Mouse (Mus musculus): ENCODE results near the gene C1ql1. TPM values are rescaled to one million over a fixed set of nuclear protein-coding genes. Genes with fewer than 3 reads are reported as not detected.

C1ql1 gene
- polyA plus RNA-seq, 1 experiment from 2014 or later: 0.72 TPM

DNA sequence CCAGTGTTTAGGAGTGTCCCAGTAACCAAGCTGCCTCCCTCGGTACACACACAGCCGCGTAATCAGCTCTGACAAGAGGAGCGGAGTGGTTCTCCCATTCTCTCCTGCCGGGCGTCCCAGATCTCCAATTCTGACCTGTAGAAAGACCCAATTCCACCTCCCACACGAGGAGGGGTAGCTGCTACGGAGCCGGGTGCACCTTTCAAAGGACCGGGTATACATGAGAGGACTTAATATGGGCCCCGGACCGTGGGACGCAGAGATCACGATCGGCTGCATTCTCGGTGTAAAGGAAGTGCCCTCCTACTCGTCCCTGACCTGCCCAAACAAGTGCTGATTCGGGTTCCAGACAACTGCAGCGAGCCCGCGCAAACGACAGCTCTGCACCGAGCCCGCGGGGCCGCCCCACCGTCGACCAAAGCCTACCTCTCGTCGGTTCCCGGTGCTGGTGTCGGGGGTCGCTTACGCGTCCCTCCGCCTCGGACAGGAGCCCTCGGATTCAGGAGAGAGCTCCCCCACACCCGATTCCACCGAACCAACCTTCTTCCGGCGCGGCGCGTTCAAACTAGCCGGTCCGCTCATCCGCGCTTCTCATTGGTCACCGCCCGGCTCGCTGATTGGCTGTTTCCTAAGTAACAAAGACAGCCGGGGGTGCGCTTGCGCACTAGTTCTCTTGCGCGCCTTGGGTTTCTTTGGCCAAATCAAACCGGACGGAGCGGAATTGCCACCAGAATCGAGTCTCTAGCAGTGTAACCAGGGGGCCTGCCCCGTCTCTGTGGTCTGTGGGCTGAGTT lies 21.7 kb downstream of the C1ql1 start, which contains the start of gene Kif18b:
Kif18b (minus strand) TSS at position 568 of the 794 bp plus-strand sequence.
- under 1% methylated on average over 62 of the region's 62 CpGs for WGBS (ENCODE audit: insufficient replicate concordance)
- Histone ChIP-seq H3K36me3 (peaks cover 36% of the 10 kb centered on the region), H3K4me3 (peak within 1 kb of the TSS; percentile 79), H3K9ac (peak within 1 kb of the TSS; percentile 86), H3K27ac (peak within 1 kb of the TSS; percentile 98), H3K27me3 (replicated peaks) (0 out of 2 replicates have a peak, but pooled peaks cover 8% of the 10 kb centered on the region), H3K4me2 (peak within 1 kb of the TSS; percentile 79), H3K9me3 (replicated peaks) (no peaks in the 10 kb centered on the region), H3K4me1 (peaks cover 42% of the 10 kb centered on the region)
- ATAC-seq: peak; percentile 91

DNA sequence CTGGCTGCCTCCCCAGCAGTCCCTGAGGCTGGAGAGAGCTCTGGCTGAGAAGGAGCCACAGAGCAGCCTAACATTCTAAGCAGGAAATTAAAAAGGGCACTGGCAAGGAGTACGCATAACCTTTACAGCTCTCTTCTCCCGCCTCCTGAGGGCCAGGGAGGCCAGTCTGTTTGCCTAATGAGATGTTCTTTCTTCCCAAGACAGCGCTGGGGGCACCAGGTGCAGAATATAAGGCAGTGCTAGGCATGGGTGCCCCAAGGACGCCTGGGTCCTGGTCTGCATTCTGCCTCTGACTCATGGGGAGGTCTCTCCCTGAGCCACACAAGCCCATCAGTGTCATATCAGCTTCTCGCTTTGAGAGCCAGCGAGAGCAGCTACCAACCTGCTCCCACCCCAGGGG lies 25.0 kb downstream of the C1ql1 start:
- 78% methylated on average over 6 of the region's 6 CpGs for whole genome bisulfite sequencing (ENCODE audit: insufficient replicate concordance)
- Histone ChIP-seq H3K27me3 (replicated peaks) (no peaks in the 10 kb centered on the region), H3K4me1 (peaks cover 42% of the 10 kb centered on the region), H3K27ac (no peak overlapping the region), H3K4me2 (peak overlapping the region; percentile 79; the same call in 1 of the 2 replicates), H3K9me3 (replicated peaks) (no peaks in the 10 kb centered on the region), H3K4me3 (peak overlapping the region; percentile 8; the same call in 1 of the 2 replicates), H3K9ac (0 out of 2 replicates have a peak overlapping the region, but pooled peaks have one; percentile 4), H3K36me3 (peaks cover 57% of the 10 kb centered on the region)
- no peak for ATAC-seq

GRCm38 (mm10) chr11:102918077-102918476 lies 28.4 kb downstream of the C1ql1 start:
- Histone ChIP-seq H3K9me3 (replicated peaks) (no peaks in the 10 kb centered on the region), H3K4me2 (no peak overlapping the region), H3K9ac (no peak overlapping the region), H3K4me1 (peaks cover 22% of the 10 kb centered on the region), H3K4me3 (no peak overlapping the region), H3K36me3 (peaks cover 87% of the 10 kb centered on the region), H3K27me3 (replicated peaks) (no peaks in the 10 kb centered on the region), H3K27ac (0 out of 2 replicates have a peak overlapping the region, but pooled peaks have one; percentile 10)
- 91% methylated on average over 4 of the region's 4 CpGs for WGBS (ENCODE audit: insufficient replicate concordance)
- ATAC-seq: no peak

DNA sequence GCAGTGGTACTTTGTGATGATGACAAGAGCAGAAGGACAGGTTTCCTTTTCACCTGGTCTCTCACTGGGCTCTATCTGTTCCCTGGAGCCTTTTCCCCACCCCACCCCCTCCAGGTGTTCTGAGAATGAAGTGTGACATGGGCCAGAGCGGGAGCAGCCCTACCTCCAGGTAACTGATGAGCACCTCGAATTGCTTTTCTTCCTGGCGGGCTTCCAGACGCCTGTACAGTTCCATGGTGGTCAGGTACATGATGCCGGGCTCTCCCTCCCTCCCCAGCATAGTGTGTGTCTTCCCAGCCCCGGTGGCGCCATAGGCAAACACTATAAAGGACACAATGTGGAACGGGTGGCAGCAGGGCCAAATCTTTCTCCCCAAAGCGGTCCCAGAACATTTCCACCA lies 31.1 kb downstream of the C1ql1 start:
- no peak overlapping the region for H3K4me2 ChIP-seq
- H3K4me3 ChIP-seq: no peak overlapping the region
- H3K36me3 ChIP-seq: peaks cover 87% of the 10 kb centered on the region
- H3K9ac ChIP-seq: no peak overlapping the region
- H3K9me3 ChIP-seq (replicated peaks): no peaks in the 10 kb centered on the region
- ATAC-seq: no peak
- WGBS (ENCODE audit: insufficient replicate concordance): 88% methylated on average over 9 of the region's 9 CpGs
- no peak overlapping the region for H3K27ac ChIP-seq
- H3K4me1 ChIP-seq: 0 out of 2 replicates have a peak, but pooled peaks cover 3% of the 10 kb centered on the region
- no peaks in the 10 kb centered on the region for H3K27me3 ChIP-seq (replicated peaks)

- no peaks in the 10 kb centered on the region for H3K4me1 ChIP-seq
- WGBS (ENCODE audit: insufficient replicate concordance): 80% methylated on average over 7 of the region's 7 CpGs
- no peaks in the 10 kb centered on the region for H3K9me3 ChIP-seq (replicated peaks)
- H3K4me3 ChIP-seq: no peak overlapping the region
- no peak overlapping the region for H3K9ac ChIP-seq
- no peaks in the 10 kb centered on the region for H3K27me3 ChIP-seq (replicated peaks)
- H3K36me3 ChIP-seq: peaks cover 100% of the 10 kb centered on the region
- no peak overlapping the region for H3K27ac ChIP-seq
- H3K4me2 ChIP-seq: no peak overlapping the region
- no peak for ATAC-seq
Measured at GRCm38 (mm10) chr11:102911376-102911775, 35.1 kb downstream of the C1ql1 start.

GRCm38 (mm10) chr11:102903654-102904053 lies 42.8 kb downstream of the C1ql1 start:
- Histone ChIP-seq H3K9me3 (replicated peaks) (no peaks in the 10 kb centered on the region), H3K9ac (no peak overlapping the region), H3K27me3 (replicated peaks) (peaks cover 7% of the 10 kb centered on the region), H3K4me1 (peaks cover 17% of the 10 kb centered on the region; the same call in 1 of the 2 replicates), H3K4me3 (no peak overlapping the region), H3K4me2 (no peak overlapping the region), H3K36me3 (peaks cover 47% of the 10 kb centered on the region), H3K27ac (no peak overlapping the region)
- WGBS (ENCODE audit: insufficient replicate concordance): 83% methylated on average over 7 of the region's 7 CpGs
- no peak for ATAC-seq

DNA sequence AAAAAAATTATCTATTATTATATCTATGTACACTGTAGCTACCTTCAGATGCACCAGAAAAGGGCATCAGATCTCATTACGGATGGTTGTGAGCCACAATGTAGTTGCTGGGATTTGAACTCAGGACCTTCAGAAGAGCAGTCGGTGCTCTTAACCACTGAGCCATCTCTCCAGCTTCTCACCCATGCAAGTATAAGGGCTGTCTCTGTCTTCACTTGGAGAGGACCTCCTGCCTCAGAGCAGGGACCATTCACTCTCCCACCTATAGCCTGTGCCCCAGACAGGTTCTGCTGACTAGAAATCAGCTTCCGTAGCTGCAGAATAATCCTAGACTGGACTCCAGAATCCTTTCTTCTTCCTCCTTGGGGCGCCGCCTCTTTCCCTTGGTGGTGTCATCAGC lies 44.4 kb downstream of the C1ql1 start:
- no peak for ATAC-seq
- Histone ChIP-seq H3K9me3 (replicated peaks) (no peaks in the 10 kb centered on the region), H3K4me3 (no peak overlapping the region), H3K27ac (no peak overlapping the region), H3K36me3 (peaks cover 32% of the 10 kb centered on the region), H3K27me3 (replicated peaks) (peaks cover 23% of the 10 kb centered on the region), H3K9ac (no peak overlapping the region), H3K4me2 (no peak overlapping the region), H3K4me1 (peaks cover 26% of the 10 kb centered on the region)
- WGBS (ENCODE audit: insufficient replicate concordance): 70% methylated on average over 5 of the region's 5 CpGs

- Histone ChIP-seq H3K9me3 (replicated peaks) (no peaks in the 10 kb centered on the region), H3K27ac (no peak overlapping the region; the same call in 1 of the 2 replicates), H3K9ac (no peak overlapping the region), H3K4me3 (no peak overlapping the region), H3K4me1 (peaks cover 35% of the 10 kb centered on the region), H3K36me3 (peaks cover 23% of the 10 kb centered on the region), H3K27me3 (replicated peaks) (peaks cover 30% of the 10 kb centered on the region), H3K4me2 (no peak overlapping the region)
- 64% methylated on average over 4 of the region's 4 CpGs for WGBS (ENCODE audit: insufficient replicate concordance)
- no peak for ATAC-seq
Measured at GRCm38 (mm10) chr11:102901199-102901598, 45.3 kb downstream of the C1ql1 start.

- Histone ChIP-seq H3K4me3 (no peak within 1 kb of the TSS), H3K4me1 (peaks cover 39% of the 10 kb centered on the region), H3K9ac (no peak within 1 kb of the TSS), H3K9me3 (replicated peaks) (no peaks in the 10 kb centered on the region), H3K27me3 (replicated peaks) (peaks cover 34% of the 10 kb centered on the region), H3K4me2 (no peak within 1 kb of the TSS), H3K36me3 (peaks cover 18% of the 10 kb centered on the region), H3K27ac (peak within 1 kb of the TSS; percentile 0; the same call in 1 of the 2 replicates)
- ATAC-seq: no peak
- 7% methylated on average over 7 of the region's 7 CpGs for WGBS (ENCODE audit: insufficient replicate concordance)
Measured at GRCm38 (mm10) chr11:102900763-102901162, 45.7 kb downstream of the C1ql1 start, which contains the start of gene Gfap. Gene Gfap (minus strand): TSS chr11:102900912.

GRCm38 (mm10) chr11:102898408-102898807 lies 48.1 kb downstream of the C1ql1 start:
- no peaks in the 10 kb centered on the region for H3K36me3 ChIP-seq
- no peak for ATAC-seq
- peaks cover 57% of the 10 kb centered on the region for H3K27me3 ChIP-seq (replicated peaks)
- H3K4me2 ChIP-seq: no peak overlapping the region
- H3K4me3 ChIP-seq: no peak overlapping the region
- no peaks in the 10 kb centered on the region for H3K9me3 ChIP-seq (replicated peaks)
- 77% methylated on average over 9 of the region's 9 CpGs for WGBS (ENCODE audit: insufficient replicate concordance)
- no peak overlapping the region for H3K27ac ChIP-seq
- peaks cover 56% of the 10 kb centered on the region for H3K4me1 ChIP-seq
- no peak overlapping the region for H3K9ac ChIP-seq

GRCm38 (mm10) chr11:102896641-102897040 lies 49.8 kb downstream of the C1ql1 start:
- WGBS (ENCODE audit: insufficient replicate concordance): 72% methylated on average over 20 of the region's 20 CpGs
- no peak overlapping the region for H3K4me3 ChIP-seq
- H3K4me2 ChIP-seq: peak overlapping the region; percentile 81
- ATAC-seq: no peak
- H3K36me3 ChIP-seq: no peaks in the 10 kb centered on the region
- peaks cover 67% of the 10 kb centered on the region for H3K27me3 ChIP-seq (replicated peaks)
- no peaks in the 10 kb centered on the region for H3K9me3 ChIP-seq (replicated peaks)
- peaks cover 71% of the 10 kb centered on the region for H3K4me1 ChIP-seq
- peak overlapping the region; percentile 96 for H3K27ac ChIP-seq
- peak overlapping the region; percentile 92 for H3K9ac ChIP-seq

DNA sequence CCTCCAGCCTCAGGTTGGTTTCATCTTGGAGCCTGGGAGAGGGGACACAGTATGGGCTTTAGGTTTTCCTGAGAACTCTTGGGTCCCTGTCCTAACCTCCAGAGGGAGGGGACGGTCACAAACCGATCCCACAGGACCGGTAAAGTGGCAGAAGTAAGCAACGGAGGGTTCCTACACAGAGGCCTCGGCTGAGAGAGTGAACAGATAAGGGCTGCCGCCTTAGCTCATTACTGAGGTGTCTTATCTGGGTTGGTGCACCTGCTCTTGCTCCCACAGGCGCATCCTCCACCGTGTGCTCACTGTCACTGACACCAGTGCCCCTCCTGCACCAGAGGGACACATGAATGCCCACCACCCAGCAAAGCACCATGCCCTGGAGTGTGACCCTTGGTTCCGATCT lies 50.7 kb downstream of the C1ql1 start:
- Histone ChIP-seq H3K36me3 (no peaks in the 10 kb centered on the region), H3K27ac (peak overlapping the region; percentile 96), H3K9ac (peak overlapping the region; percentile 92), H3K27me3 (replicated peaks) (peaks cover 70% of the 10 kb centered on the region), H3K4me2 (peak overlapping the region; percentile 81), H3K9me3 (replicated peaks) (no peaks in the 10 kb centered on the region), H3K4me1 (peaks cover 74% of the 10 kb centered on the region), H3K4me3 (peak overlapping the region; percentile 65)
- peak; percentile 97 for ATAC-seq
- WGBS (ENCODE audit: insufficient replicate concordance): 20% methylated on average over 9 of the region's 9 CpGs

Data from liver, embryonic 12.5 days (tissue).